Mouse (Mus musculus) c-Kit-positive CD71-negative TER-119-negative erythroid progenitor cells, embryonic 14.5 days (primary cell): ENCODE data around the gene Rnf17.

ENCODE experiments used
- DNase-seq: peaks from one replicate; pipeline ENCODE4 v3.0.0-alpha.2; 2013; ENCODE audit warnings: low read depth

The Rnf17 gene

DNA sequence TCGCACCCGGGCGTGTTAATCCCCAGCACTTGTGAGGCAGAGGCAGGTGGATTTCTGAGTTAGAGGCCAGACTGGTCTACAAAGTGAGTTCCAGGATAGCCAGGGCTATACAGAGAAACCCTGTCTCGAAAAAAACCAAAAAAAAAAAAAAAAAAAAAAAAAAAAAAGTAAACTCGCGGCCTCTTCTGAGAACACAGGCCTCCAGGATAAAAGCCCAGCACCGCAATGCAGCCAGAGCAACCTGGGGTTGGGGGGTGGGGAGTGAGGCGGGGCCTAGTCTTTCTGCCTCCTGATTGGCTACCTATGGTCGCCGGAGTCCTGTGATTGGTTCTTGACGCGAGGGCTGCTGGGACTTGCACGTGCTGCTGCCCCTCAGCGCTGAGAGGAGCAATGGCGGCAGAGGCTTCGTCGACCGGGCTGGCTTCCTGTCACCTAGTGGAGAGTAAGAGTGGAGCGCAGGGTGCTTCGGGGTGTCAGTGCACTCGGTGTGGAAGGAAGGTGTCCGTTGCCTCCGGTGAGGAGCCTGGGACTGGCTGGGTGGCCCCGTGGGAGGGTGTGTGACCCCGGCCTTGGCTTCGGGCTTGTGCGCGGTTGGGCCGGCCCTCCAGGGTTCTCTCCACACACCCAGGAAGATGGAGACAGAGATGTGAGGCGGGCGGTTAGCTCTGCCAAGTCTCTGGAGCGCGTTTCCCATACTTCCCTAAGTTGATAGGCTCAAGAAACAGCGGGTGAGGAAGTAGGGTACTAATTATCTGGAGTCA is at the start of gene Rnf17:
TSS of gene Rnf17 (plus strand) at position 271 of the 761 bp plus-strand sequence.
- DNase-seq: no peak

DNA sequence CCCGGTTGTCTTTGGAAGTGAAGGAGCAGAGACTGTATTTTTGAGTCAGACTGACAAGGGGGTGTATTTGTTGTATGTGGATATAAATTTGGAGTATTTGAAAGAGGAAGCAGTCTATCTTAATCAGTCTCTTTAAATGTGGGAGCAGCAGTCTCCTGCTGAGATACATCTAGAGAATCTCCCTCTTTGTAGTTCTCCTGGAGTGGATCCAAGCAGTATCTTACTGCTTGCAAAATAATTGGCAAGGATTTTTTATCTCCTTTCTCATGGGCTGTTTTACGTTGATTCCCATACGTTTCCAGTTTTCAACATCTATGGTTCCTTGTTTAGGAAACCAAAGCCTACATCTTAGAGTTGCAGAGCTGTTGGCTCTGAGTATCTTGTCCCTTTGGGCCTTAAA is 47.6 kb upstream of the Rnf17 start:
- DNase-seq: no peak

DNA sequence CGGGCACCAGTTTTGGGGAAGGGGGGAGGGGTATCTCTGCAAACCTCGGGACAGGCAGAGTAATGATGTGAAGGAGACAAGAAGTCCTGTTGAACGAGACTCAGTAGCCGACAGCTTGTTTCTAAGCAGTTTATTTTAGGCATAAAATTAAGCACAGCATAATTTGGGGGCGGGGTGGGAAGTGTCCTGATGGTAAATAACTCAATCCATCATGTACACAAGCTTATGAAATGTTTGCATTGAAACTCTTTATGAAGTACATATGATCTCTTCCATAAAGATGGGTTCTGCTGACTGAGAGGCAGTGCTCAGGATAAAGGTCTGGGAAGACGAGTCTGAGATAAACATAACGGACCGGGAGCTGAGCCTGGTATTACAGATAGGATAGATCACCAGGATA is 47.0 kb upstream of the Rnf17 start:
- no peak for DNase-seq

DNA sequence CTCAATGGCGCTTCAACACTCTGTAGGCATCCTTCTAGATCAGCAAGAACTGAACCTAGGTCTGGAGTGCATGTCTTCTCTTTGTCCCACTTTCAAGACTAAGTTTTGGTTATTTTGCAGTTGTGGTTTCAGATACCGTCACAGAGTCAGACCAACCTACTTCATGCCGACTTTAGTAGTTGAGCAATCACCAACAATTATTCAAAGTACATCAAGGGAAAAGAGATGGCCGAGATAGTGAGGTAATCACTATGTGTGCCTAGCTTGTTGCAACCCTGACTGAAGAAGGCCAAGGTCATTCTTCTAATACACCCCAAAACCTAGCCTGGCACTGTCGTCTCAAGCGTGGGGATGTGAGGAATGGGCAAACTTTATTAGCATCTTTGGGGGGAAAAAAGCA is 46.2 kb upstream of the Rnf17 start:
- no peak for DNase-seq

DNA sequence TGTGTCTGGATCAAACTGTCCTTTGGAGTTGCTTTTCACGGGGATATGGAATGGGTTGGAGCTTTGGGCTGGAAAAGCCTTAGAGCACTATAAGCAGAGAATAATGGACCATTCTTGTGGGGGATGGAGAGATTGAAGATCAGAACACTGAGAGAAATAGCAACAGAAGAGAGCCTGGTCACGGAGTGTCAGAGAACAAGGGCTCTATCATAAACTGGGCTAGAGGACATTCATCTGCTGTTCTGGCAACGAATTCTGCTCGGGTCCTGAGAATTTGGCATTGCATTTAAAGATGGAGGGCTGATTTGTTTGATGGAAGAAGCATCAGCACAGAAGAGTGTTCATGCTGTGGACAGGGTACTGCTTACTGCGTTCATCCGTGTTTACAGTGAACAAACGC is 44.0 kb upstream of the Rnf17 start:
- no peak for DNase-seq

DNA sequence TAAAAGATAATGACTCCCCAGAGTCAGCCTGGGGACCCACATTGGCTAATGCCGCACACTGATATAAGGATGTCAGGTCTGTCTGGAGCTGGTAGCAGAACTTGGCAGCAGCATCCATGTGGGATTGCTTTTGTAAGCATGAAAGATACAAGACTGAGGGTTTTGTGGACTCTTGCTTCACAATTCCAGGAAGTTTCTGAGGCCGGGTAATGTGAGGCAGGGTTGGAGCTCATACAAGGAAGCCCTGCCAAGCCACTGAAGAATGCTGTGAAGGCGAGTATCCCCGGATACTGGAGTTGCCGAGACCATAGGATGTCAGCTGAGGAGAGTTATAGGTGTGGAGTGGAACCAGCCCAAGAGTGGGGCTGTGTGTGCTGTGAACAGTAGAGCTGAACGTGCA is 43.2 kb upstream of the Rnf17 start:
- DNase-seq: no peak

DNA sequence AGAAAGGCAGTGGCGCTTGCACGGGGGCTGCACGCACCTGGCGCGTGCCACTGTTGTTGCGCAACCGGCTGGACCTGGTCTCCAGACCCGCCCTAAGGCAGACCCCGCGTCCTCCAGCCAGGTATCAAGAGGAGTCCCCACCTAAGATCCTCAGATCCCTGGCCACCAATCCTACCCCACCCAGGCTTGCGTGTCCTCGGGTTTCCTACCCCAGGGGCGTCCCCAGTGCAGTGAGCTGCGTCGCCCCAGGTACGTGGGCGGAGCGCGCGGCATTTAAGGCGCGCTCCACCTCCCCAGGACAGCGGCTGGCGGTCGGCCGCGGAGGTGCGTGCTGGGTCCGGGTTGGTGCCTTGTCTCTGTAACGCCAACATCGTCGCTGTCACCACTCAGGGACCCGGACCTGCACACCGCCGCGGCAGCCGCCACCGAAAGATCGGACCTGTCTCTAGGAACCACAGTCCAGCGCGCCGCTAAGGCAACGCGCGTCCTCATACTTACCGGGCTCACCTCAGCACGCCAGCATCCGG is 37.6 kb upstream of the Rnf17 start, which contains the start of gene Atp12a:
TSS of gene Atp12a (plus strand) at position 358 of the 527 bp plus-strand sequence.
- no peak for DNase-seq

DNA sequence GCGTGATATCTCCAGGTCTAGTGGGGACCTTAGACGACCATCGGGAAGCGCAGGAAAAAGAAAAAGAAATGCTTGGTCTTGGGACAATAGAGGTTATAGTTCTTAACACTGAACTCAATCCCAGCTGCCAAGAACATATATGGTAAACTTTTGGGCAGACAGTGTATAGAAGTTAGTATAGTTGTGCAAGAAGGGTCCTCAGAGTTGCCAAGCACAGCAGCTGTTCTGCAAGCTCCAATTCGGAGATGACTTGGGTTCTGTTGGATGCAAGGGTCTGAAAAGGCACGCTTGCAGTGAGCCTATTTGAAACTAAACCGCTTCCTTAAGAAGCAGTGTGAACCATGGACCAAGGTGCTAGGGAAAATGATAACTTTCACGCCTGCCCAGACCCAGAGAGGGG is 37.1 kb upstream of the Rnf17 start:
- no peak for DNase-seq

DNA sequence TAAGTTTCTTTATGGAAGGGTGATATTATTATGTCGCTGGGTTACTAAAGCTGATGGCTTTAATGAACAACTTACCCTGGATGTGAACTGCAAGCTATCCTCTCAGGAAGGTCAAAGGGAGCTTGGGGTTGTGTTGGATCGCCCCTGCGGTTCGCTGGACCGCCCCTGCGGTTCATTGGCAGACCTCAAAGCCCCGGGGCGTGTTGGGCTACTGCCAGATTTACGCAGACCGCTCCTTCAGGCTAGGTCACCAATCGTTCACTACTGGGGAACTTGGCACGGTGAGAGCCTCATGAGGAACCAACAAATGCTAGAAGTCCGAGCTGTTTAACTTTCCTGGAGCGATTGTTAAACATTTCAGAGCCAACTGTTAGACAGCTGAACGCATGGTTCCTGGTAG is 35.7 kb upstream of the Rnf17 start:
- no peak for DNase-seq

DNA sequence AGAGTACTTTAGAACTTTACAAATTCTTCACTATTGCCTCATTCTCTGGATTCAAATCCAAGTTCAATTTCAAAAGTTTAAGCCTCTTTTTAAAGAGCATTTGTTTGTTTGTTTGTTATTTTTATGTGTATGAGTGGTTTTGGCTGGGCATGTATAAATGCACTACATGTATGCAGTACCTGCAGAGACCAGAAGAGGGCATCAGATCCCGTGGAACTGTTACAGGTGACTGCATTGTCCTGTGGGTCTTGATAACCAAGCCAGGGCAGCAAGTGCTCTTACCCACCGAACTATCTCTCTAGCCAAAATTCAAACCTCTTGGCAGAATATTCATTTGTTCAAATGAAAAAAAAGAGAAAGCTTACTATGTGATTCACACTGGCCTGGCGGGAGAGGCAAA is 33.5 kb upstream of the Rnf17 start:
- peak; percentile 8 for DNase-seq

DNA sequence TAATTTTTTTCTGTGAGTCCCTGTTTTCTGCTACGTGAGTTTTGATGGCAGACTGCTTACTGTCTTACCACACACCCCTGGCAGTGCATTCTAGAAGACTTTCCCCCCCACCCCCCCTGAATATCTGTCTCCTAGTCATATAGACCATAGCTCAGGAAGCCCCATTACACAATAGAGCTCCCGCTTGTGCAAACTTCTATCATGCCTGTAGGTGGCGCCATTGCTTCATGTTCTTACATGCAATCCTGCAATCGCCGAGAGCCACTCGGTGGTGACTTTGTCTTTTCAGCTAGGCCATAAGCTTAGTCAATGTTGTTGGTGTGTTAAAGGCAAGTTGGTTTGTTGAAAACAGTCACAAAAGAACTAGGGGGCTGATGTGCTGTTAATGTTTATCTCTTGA is 26.6 kb upstream of the Rnf17 start:
- DNase-seq: peak; percentile 71

DNA sequence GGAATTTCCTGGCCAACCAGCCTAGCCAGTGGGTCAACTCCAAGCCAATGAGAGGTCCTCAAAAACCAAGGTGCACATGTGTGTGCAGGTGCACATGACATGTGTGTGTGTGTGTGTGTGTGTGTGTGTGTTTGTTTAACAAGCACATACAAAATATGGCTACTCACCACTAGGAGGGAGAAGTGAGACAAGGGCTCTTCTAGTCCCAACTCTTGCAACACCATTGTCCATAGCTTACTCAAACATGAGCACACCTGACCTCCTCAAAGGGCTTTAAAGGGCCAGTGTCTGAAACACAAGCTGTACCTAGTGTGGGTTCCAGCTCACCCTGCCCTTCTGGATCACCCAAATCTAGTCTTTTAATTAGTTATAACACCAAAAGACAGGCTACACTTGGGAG is 24.6 kb upstream of the Rnf17 start:
- DNase-seq: no peak

DNA sequence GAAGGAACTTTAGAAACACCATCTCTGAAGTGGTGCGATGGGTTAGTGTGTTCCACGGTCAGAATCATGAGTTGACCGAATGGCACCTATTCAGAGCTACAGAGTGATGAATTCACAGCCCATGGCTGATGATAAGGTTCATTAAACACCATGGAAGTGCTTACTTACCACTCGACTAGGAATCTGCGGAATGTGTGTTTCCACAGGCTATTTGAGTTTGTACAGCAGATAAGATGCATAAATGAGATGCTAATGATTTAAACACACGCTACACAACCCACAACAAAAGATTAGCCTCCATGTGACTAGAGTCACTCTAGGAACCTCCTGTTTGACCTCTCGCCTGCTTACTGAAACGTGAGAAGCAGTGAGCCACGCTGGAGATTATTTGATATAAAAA is 23.0 kb upstream of the Rnf17 start:
- no peak for DNase-seq

DNA sequence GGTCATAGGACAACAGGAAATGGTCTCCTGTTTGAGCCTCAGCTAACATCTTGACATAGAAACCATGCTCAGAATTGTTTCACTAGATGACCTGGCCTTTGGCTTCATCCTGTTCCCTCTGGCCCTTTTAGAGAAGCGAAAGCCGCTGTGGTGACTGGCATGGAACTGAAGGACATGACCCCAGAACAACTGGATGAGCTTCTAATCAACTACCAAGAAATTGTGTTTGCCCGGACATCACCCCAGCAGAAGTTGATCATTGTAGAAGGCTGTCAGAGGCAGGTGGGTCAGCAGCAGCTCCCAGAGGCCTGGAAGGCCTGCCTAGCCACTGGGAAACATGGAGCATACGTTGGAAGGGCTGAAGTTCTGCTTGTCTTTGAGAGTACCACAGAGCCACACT is 20.0 kb upstream of the Rnf17 start:
- no peak for DNase-seq

DNA sequence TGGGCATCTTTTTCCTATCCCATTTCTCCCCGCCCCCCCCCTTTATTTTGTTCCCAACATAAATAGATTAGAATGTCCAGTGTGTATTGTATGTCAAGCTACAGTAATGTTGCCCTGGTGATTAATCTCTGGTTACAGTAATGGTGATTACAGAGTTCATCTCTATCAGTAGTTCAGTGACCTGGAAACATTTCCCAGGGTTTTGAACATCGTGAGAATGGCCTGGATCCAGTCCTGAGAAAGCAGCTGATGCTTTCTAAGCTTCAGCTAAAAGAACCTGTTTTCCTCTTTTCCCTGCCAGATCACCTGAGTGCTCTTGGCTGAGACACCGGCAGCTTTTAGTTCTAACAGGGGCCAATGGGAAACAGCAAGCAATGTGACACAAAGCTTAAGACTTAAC is 12.1 kb upstream of the Rnf17 start:
- no peak for DNase-seq

DNA sequence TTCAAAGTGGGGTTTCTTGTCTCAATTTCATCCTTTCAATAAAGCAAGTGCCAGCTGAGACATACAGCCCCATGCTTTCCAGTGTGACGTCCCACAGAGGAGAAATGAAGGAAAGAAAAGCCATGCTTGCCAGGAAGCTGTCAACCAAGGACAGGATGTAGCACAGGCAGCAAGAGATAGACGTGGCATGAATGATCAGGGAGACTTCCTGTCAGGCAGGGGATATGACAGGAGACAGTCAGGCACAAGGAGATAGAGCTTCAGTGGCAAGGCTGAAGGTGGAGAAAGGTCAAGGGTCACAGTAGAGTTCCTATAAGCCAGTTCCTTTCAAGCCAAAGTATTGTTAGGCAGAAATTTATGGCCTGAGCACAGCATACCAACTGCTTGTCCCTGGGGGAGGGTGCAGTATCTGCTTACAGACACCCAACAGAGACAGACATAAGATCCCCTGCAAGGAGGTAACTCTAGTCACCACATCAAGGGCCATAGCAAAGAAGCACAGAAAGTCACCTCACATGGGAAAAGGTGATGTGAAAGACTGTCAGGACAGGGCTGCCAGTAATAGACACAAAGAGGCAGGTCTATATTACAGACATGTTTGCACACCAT is 8.6 kb upstream of the Rnf17 start:
- no peak for DNase-seq

DNA sequence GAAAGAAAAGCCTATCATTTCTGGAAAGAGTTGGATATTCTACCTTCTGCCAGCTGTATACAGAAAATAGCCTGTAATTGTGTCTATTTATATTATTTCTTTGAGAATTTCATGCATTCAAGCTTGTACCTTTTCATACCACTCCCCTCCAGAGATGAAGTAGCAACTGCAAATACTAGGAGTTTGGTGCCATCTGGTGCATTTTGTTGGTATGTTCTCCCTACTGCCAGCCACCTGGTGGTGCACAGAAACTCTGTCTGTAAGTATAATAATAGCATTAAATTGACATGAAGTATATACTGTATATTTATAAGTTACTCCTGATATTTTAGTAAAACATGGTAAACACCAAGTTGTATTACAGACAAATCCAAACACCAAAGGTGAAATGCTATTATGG is 4.4 kb upstream of the Rnf17 start:
- no peak for DNase-seq

DNA sequence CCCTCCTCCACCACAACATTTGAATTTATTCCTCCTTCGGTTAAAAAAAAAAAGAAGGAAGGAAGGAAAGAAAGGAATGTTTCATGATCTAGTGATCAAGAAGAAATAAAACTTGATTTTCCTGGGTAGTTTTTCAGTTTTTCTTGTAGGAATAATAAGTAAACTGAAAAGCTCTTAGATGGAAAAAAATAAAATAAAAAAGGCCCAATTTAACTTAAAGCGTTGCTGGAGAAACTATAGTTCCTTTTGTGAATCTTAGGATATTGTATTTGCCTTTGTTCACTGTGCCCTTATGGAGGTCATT is 643 bp downstream of the Rnf17 start:
- no peak for DNase-seq

DNA sequence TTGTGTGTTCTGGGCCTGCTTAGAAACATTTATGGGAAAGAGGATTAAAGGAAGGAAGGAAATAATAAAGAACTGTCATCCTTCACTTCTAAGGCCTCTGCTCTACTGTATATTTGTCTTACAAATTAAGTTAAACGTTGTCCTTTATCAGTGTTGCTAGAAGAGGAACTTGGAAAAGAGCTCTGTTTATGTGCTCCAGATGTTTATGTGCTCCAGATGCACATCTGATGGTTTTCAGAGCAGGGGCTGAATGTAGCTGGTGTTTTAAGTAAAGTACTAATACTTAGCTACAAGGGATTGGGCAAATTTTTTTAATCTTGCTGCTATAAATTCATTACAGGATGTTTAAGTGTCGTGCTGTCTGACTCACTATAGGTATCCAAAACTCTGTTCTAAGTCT is 59.7 kb downstream of the Rnf17 start:
- DNase-seq: no peak

DNA sequence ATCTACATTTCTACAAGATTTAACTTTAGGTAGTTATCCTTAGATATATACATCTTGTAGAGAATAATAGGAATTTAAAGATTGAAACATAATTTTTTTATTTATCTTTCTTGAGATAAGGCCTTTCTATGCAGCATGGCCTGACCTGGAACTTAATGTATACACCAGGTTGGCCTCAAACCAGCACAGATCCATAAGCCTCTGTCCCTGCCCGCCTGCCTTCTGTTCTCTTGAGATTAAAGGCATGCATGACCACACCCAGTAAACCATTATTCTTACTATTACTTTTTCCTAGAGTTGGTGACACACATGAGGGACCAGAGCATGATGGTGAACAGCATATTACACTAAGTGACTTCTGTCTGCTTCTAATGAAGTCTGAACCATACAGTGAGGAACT is 60.3 kb downstream of the Rnf17 start:
- no peak for DNase-seq

DNA sequence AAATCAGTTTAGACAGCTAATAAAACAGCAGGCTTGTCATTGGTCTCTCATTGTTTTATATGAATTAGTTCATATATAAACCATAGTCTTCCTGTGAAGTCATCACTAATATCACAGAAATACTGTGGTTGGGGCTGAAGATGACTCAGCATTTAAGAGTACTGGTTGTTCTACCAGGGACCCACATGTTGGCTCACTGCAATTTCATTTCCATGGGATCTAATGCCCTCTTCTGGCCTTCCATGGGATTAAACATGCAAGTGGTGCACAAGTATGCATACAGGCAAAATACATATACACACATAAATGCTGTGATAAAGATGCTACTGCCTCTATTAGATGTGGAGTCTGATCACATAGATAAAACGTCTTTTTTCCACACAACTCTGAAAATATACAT is 65.8 kb downstream of the Rnf17 start:
- DNase-seq: peak; percentile 39

DNA sequence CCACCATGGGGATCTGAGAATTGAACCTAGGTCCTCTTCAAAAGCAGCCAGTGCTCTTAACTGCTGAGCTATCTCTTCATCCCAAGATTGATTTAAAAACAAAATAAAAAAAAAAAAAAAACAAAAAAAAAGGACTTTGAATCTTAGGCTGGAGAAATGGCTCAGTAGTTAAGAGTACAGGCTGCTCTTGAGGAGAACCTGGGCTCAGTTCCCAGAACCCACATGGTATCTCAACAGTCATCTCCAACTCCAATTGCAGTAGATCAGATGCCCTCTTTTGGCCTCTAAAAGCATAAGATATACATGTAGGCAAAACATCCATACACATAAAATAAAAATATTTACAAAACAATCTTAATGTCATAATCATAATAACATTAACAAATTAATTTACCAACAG is 87.4 kb downstream of the Rnf17 start:
- DNase-seq: no peak

DNA sequence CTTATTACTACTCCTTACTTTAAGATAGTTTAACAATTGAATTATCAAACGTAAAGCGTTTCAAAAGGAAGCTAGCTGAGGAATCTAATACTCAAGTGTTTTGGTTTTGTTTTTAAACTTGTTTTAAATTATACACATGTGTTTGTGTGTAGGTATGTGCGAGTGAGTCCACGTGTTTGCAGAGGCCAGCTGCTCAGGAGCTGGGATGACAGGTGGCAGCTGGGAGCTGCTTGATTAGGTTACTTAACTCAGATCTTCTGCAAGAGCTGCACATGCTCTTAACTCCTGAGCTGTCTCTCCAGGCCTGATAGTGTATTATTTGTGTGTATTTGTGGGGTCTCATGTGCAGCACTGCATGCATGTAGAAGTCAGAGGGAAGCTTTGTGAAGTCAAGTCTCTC is 100.0 kb downstream of the Rnf17 start:
- no peak for DNase-seq

DNA sequence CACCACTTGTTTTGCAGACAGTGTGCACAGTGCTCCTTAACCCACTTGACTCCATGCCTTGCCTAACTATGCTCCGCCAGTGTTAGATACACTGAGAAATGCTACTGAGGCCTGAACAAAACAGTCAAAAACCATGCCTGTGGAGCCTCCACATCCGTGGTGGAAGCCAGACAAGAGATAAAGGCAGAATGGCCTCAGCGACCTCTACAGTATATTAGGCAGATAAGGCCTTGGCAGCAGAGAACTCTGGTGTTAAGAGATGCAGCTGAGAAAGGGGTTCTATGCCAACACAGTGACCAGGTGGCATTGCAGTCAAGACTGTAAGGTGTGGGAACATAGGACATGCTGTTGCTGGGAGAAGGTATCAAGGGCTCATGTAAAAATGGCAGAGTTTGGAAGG is 104.4 kb downstream of the Rnf17 start:
- DNase-seq: no peak
